Mouse (Mus musculus) ES-Bruce4 (cell line): ENCODE measurements at regions not wholly inside any gene's neighbourhood (a gene's known extent, or its start where the extent isn't known, plus 50 kb on each side); places are given as distances from the start of the nearest gene placed in this dataset.

Experiments
- CTCF ChIP-seq: IDR thresholded peaks from one replicate; pipeline ENCODE4 v1.8.1; 2011; ENCODE audit warnings: low read depth, low read length
- EP300 ChIP-seq: IDR thresholded peaks from 2 replicates; pipeline ENCODE4 v1.6.1; 2011; ENCODE audit warnings: low read depth, low read length; ENCODE audit not compliant: insufficient read depth
- POLR2A ChIP-seq: IDR thresholded peaks from one replicate; pipeline ENCODE4 v1.8.1; 2011; ENCODE audit warnings: low read length; ENCODE audit not compliant: insufficient read depth

DNA sequence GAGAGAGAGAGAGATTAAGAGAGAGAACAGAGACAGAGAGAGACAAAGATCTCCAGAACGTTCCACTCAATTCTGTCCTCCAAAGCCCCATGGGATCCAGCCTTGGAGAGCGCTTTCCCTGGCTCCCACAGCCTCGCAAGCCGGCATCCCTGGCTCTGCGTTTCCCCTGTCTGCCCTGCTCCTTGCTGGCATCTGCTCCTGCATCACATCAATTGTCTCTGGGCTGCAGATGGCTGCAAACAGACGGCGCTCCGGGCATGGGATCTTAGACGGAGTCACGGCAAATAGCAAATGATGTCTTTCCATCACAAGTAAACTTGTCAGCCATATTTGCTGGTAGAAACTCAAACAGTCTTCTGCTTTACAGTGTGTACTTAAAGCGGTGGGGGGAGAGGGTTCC lies 428.4 kb downstream of the Cd83 start:
- TF ChIP-seq CTCF (no peak), POLR2A (no peak), EP300 (no peak)
